Mouse (Mus musculus) heart, adult 2 months (tissue): ENCODE data around the gene Apof.

Experiments used
- CTCF ChIP-seq: fragments of 200-600 bp; IDR thresholded peaks from 2 replicates; pipeline ENCODE4 v1.8.1; 2022; ENCODE audit warnings: antibody characterized with exemption, mild to moderate bottlenecking, moderate library complexity
- EP300 ChIP-seq: fragments of 200-500 bp; IDR thresholded peaks from 2 replicates; pipeline ENCODE4 v1.6.1; 2011; ENCODE audit warnings: low read depth, low read length, control low read depth; ENCODE audit not compliant: insufficient read depth
- POLR2A ChIP-seq: fragments of 200-500 bp; IDR thresholded peaks from 2 replicates; pipeline ENCODE4 v1.6.1; 2011; ENCODE audit warnings: mild to moderate bottlenecking, low read depth, low read length, control low read depth; ENCODE audit not compliant: insufficient read depth

DNA sequence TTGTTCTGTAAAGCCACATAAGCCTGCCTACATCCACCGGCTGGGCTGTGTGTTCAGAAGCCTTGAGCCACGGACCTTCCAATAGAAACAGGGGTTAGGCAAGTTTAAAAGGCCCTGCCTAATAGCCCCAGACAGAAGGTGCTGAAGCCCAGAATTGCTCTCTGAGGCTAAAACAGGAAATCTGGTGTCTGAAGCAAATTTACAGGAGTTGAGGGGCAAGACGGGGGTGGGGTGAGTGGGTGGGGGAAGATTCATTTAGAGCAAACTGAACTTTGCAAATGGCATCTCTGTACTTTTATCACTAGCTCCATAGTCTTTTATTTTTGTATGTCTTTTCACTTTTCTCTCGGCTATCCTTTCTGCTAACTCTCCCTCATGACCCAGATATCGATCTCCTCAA lies 37.3 kb upstream of the Apof start:
- TF ChIP-seq CTCF (no peak), POLR2A (no peak), EP300 (no peak)
